Mouse (Mus musculus) ovary, postnatal 14 days (tissue): ENCODE measurements at regions not wholly inside any gene's neighbourhood (a gene's known extent, or its start where the extent isn't known, plus 50 kb on each side); places are given as distances from the start of the nearest gene placed in this dataset.

ENCODE experiments used
- DNase-seq: peaks from one replicate; pipeline ENCODE4 v3.0.0; 2022; ENCODE audit warnings: low spot score

DNA sequence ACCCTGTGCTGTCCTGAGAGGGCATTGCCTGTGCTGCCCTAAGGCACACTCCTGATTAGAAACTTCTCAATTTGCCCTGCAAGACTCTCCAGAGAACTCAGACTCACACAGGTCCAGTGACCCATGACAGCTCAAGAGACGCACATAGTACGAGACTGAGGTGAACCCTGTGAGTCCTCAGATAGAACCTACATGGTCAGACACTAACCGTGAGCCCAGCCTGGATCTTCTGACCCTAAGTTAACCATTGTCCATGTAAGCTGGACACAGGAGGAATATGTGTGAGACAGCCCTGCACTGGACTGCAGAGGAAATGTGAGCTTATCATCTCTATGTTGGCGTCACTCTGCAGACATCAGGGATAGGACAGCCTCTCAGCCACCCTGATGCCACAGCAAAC lies 91.4 kb upstream of the Selenok start:
- no peak for DNase-seq

DNA sequence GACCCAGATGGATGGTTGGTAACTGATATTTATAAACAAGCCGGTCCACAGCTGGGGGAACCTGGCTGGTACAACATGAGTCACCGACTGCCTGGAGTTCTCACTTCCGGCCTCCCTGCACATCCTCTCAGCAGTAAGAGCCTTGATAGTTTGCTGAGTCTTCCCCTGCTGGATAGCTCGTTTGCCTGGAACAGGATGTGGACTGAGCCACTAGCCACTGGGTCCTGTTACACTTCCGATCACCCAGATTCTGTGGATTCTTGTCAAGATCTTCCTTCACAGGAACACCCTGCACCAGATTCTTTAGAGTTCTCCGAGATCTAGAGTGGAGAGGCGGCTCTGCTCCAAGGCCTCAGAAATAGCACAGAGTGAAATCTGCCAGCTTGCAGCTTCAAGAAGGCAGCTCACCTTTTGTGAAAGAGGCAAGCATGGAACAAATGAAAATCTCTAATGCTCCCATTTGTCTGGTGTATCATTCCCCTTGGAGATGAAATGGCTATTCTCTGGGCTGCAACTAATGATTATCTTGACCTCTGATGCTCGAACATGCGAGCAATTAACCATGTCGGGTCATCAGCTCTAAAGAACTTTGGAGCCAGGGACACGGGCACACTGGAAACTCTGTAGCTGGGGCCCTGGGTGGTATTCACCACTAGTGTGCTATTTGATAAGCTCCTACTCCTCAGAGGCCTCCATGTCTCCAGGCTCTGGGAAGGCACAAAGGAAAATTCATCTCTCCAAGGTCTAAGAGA lies 90.3 kb upstream of the Selenok start:
- no peak for DNase-seq

DNA sequence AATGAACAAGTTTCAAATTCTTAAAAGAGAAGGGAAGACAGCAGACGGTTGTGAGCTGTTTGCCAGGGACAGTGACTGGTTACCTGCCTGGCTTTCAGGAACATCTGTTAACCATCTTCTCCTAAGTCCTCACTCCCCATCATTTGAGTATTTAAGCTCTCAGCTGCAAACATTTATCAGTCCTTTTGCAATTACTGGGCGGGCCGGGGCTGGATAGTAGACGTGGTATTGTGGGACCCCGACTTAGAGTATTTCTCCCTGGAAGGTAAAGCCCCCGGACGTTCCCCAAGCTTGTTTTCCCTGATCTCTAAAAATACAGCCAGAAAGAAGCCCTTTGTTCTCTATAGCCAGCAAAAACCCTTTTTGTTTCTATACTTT lies 89.7 kb upstream of the Selenok start:
- no peak for DNase-seq

DNA sequence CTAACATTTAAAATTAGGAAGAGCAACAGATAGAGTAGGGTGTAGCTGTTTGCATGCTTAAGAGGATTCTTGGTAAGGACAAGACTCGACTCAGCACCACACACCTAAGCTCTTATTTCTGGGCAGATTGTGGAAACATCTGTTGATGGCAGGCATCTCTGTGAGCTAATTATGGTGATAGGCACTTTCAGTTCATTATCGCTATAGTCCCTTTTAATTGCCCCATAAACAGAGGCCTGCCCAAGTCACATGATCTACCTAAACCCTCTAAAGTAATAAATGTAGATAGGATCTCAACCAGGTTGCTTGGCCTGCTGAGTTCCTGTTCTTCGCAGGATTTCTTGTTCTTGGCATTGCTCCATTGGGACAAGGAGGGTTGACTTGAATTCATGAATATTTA lies 88.8 kb upstream of the Selenok start:
- no peak for DNase-seq

DNA sequence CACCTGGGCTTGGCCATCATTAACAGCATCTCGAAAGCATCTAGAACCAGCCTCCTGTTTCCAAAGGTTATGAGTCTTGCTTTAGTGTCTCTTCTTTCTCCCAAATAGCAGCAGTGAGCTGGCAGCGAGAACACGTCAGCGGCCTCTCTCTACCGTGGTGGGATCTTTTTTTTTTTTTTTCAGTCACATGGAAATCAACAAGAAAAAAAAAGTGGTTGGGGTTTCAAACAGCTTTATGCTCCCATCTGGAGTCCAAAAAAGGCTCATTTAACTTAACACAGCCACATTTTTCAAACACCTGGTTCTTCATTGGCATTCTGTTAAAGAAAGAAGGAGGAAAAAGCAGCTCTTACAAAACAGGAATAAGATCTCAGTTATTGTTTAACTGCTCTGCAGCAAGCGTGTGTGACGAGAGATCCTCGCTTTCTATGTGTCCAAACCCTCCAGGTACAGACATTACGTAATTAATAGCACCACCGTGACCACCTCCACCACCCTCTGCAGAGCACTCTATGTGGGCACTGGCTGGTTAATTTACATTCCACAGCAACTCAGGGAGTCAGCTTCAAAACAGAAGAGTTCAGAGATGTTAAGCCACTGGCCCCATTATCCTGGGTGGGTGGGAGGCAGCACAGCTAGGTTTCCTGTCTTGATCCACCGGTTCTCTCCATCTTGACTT lies 85.3 kb upstream of the Selenok start:
- no peak for DNase-seq

DNA sequence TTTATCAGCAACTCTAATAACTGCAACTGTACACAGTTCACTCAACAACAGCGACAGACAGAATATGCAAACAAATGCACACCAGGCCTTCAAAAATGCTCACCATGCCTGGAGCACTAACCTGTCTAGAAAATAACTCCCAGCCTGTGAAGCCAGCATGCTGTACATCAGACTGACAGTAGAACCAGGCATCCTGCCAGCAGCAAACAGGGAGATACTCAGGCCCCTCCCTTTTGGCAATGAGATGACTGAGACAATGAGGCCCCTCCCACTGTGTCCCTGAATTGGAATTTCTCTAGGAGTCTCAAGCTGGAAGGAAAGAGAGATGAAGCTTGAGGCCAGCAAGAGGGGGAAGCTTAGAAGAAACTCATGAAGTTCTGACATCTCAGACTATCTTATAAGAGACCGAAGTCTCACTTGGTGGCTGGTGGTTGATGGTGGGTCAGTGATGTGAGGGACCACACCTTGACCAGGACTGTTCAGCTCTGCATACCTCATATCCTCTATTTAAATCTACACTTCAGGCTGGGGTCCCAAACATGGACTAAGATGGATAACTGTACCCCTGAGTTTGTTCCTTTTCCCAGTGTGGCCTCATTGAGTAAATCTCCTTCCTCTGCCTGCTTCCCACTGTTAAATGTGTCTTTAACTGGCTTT lies 72.6 kb upstream of the Selenok start:
- peak; percentile 54 for DNase-seq

DNA sequence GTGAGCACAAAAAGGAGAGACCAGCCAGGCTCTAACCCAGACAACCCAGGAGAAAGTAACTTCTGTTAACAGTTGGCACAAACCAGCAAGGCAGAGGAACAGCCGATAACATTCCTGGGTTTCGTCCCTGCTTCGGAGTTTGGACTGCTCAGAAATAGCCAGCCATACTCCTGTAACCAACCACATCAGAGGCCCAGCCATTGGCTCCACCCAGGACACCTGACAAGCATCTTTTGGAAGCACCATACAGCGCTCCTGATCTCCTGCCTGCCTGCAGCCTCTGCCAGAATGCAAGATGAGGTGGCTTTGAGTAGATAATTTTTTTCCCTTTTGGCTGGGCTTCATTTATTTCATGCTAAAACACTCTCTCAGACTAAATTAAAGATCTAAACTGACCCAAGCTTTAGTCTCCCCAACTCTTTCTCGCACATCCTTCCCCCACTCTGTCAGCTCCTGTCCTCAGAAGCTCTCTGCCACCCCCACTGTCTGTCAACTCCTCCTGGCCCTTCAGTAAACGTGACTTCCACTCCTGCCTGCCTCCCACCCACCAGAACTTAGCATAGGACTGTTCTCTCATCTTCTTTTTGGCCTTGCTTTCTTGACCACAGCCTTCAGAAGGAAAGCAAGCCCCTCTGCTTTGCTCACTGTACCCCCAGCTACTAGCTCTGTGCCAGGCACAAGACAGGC lies 72.0 kb upstream of the Selenok start:
- no peak for DNase-seq

DNA sequence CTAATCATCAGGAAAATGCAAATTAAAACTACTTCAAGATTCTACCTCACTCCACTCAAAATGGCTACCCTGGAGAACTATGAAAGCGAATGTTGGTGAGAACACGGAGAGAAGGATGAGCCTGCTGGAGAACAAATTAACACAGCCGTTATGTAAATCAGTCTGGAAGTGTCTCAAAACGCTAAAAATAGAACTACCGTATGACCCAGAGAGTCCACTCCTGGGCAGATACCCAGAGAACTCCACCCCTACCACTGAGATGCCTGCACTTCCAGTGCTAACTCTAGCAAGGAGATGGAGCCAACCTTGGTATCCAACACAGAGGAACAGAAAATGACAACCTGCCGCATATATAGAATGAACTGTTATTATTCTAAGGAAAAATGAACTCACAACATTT lies 67.2 kb upstream of the Selenok start:
- no peak for DNase-seq

DNA sequence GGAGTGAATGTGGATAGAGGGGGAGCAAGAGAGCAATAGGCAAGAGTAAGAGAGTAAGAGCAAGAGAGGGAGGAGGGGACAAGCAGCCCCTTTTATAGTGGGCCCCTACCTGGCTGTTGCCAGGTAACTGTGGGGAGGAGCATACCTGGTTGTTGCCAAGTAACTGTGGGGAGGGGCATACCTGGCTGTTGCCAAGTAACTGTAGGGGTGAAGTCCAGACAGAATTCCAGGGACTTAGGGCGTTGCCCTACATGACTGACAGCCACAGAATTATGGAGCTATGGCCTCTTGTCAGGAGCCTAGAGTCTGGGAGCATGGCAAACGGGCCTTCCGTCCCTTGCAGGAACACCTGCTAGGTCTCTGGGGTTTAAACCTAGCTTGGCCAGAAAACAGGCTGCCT lies 64.5 kb upstream of the Selenok start:
- DNase-seq, result no peak

DNA sequence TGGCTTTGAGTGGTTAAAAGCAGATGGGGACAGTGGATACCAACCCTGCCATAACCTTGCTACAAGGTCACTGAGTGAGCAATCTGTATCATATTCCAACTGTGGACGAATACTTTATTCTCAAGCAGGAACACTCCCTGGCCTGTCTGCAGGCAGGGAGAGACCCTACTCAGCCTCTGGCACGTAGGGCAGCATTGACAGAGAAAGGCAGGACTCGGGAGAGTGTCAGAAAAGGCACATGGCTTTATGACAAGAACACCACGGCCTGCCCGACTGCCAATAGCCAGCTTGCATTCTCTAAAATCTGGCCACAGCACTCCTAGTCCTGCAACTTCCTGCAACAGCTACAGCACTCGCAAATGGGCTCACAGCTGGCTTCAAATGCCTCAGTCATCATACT lies 63.3 kb upstream of the Selenok start:
- no peak for DNase-seq

DNA sequence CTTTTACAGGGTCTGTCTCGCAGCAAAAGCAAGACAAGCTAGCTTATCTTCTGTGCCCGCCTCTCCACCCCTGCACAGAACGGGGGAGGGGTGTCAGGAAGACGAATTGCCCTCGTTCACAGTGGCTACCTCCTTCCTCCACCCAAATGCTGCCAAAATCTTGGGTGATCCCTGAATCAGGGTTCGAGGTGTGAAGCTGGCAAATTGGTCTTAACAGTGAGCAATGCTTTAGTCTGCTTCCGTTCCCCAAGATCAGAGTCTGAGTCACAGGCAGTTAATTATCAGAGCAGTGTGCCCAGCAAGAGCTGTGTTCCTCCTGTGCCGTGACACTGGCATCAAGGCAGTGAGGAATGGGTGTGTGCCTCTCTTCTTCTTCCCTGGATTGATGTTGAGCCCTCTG lies 58.4 kb upstream of the Selenok start:
- DNase-seq, result no peak
